Comparison of ENCODE assay signal across 11 mouse cellular contexts in genomic region chr11:4228463-4228862, GRCm38 (mm10). TPM values are rescaled to one million over a fixed set of nuclear protein-coding genes. Genes with fewer than 3 reads are reported as not detected.
A peak's percentile ranks its signal among the peaks of the same experiment; 100 is the strongest.
DNase-seq lines count a peak whose midpoint lies in the region; ATAC-seq lines count a peak whose summit lies in the region.
"Had no signal": no experiment of that assay in that cellular context is flagged by ENCODE, and none has a peak within 500 bp of the region (broad histone marks: within the 10 kb centered on the region; RNA-seq: fewer than 3 reads in every experiment).

No protein-coding gene starts in this region.

- H3K4me3 ChIP-seq in embryonic facial prominence, embryonic 14.5 days (ENCODE audit: low read depth, low read length) = no peak overlapping the region
- no peak overlapping the region for H3K4me3 ChIP-seq in embryonic facial prominence, embryonic 10.5 days
- no peak overlapping the region for H3K4me3 ChIP-seq in forebrain, embryonic 16.5 days (replicated peaks; ENCODE audit: low read length)

- no peak overlapping the region for H3K4me2 ChIP-seq in embryonic facial prominence, embryonic 14.5 days (ENCODE audit: low read depth, low read length)
- no peak overlapping the region for H3K4me2 ChIP-seq in forebrain, embryonic 16.5 days (ENCODE audit: low read length)

- DNase-seq in embryonic facial prominence, embryonic 14.5 days (ENCODE audit: low spot score) = peak; percentile 44
- no peak for DNase-seq in embryonic facial prominence, embryonic 10.5 days (ENCODE audit: low spot score)
- DNase-seq in left cerebral cortex, postnatal 4 days = peak; percentile 93
- no peak for DNase-seq in left cerebral cortex, adult 8-10 months (ENCODE audit: low spot score in 2 of 2)
- DNase-seq in cerebellum, adult 11 months = peak; percentile 82
- DNase-seq in gastrocnemius, adult 8-10 months (ENCODE audit: low spot score in 2 of 2) = peak; percentile 36 to 67
- DNase-seq in left cerebral cortex, adult 18-20 months (ENCODE audit: low spot score in 2 of 2) = no peak
- DNase-seq: lung, postnatal 10 days; right cerebral cortex, postnatal 25 days had no signal

- no peaks in the 10 kb centered on the region for H3K9me3 ChIP-seq in embryonic facial prominence, embryonic 14.5 days (ENCODE audit: control insufficient read depth, low read length)
- no peaks in the 10 kb centered on the region for H3K9me3 ChIP-seq in embryonic facial prominence, embryonic 10.5 days
- no peaks in the 10 kb centered on the region for H3K9me3 ChIP-seq in forebrain, embryonic 16.5 days (ENCODE audit: control insufficient read depth, low read length)

- no peak for ATAC-seq in embryonic facial prominence, embryonic 14.5 days (ENCODE audit: low read depth)
- ATAC-seq in forebrain, embryonic 16.5 days = no peak

- H3K4me1 ChIP-seq in embryonic facial prominence, embryonic 14.5 days (ENCODE audit: control insufficient read depth, insufficient read depth, low read length) = no peaks in the 10 kb centered on the region
- peaks cover 12% of the 10 kb centered on the region for H3K4me1 ChIP-seq in embryonic facial prominence, embryonic 10.5 days
- H3K4me1 ChIP-seq in forebrain, embryonic 16.5 days (replicated peaks; ENCODE audit: control insufficient read depth, insufficient read depth, low read length) = no peaks in the 10 kb centered on the region

- H3K27ac ChIP-seq in embryonic facial prominence, embryonic 14.5 days (replicated peaks; ENCODE audit: low read depth, low read length) = no peak overlapping the region
- no peak overlapping the region for H3K27ac ChIP-seq in embryonic facial prominence, embryonic 10.5 days (replicated peaks)
- no peak overlapping the region for H3K27ac ChIP-seq in forebrain, embryonic 16.5 days (ENCODE audit: low read length)

- no peaks in the 10 kb centered on the region for H3K27me3 ChIP-seq in embryonic facial prominence, embryonic 14.5 days (replicated peaks; ENCODE audit: control insufficient read depth, insufficient read depth, low read length)
- 0 out of 2 replicates have a peak, but pooled peaks cover 4% of the 10 kb centered on the region for H3K27me3 ChIP-seq in embryonic facial prominence, embryonic 10.5 days (replicated peaks; ENCODE audit: low read depth, poor library complexity, severe bottlenecking)
- no peaks in the 10 kb centered on the region for H3K27me3 ChIP-seq in forebrain, embryonic 16.5 days (replicated peaks; ENCODE audit: control insufficient read depth, insufficient read depth, low read length)

- WGBS in embryonic facial prominence, embryonic 14.5 days = 42% methylated on average over 8 of the region's 8 CpGs
- 55% methylated on average over 8 of the region's 8 CpGs for WGBS in embryonic facial prominence, embryonic 10.5 days
- 48% methylated on average over 8 of the region's 8 CpGs for WGBS in forebrain, embryonic 16.5 days

- H3K36me3 ChIP-seq in embryonic facial prominence, embryonic 14.5 days (ENCODE audit: control insufficient read depth, insufficient read depth, low read length) = no peaks in the 10 kb centered on the region
- H3K36me3 ChIP-seq in embryonic facial prominence, embryonic 10.5 days (replicated peaks) = no peaks in the 10 kb centered on the region
- no peaks in the 10 kb centered on the region for H3K36me3 ChIP-seq in forebrain, embryonic 16.5 days (ENCODE audit: control insufficient read depth, insufficient read depth)

- H3K9ac ChIP-seq in embryonic facial prominence, embryonic 14.5 days (ENCODE audit: low read depth, low read length) = no peak overlapping the region
- H3K9ac ChIP-seq in forebrain, embryonic 16.5 days (replicated peaks; ENCODE audit: low read depth, low read length) = no peak overlapping the region

- intact Hi-C loops in left cerebral cortex, postnatal 4 days (cut with DNase I) = no loop called here

RNA-seq across cellular contexts. Expression of gene Osm, which starts 7.8 kb away (rescaled TPM):
- polyA plus RNA-seq in embryonic facial prominence, embryonic 14.5 days (2014; fragmentation: Nextera tagmentation; extraction: Ambion mirVana) = 0.12 and 0.17 TPM in 2 replicates
- not detected in 2 replicates for polyA plus RNA-seq in embryonic facial prominence, embryonic 10.5 days (2016; fragmentation: Nextera tagmentation; extraction: Ambion mirVana)
- under 1 TPM in 1 of 2 experiments, not detected in 1; 0.30 TPM for total RNA-seq in left cerebral cortex, postnatal 4 days (2021)
- under 1 TPM in 2 of 4 experiments, not detected in 2; 0.53 to 0.55 TPM for total RNA-seq in left cerebral cortex, adult 8-10 months (2022)
- not detected for total RNA-seq in gastrocnemius, adult 8-10 months (2022)
- 0.10 TPM in 1 of 2 replicates, not detected in the other for polyA plus RNA-seq in forebrain, embryonic 16.5 days (2015; fragmentation: Nextera tagmentation; extraction: Ambion mirVana)
- under 1 TPM in 1 of 2 experiments, not detected in 1; 0.19 TPM for total RNA-seq in left cerebral cortex, adult 18-20 months (2021)
- polyA plus RNA-seq: limb, embryonic 11.5 days had no signal

RNA-seq across cellular contexts. Expression of gene Castor1, which starts 10.4 kb away (rescaled TPM):
- 11.5 and 12.7 TPM in 2 replicates for polyA plus RNA-seq in embryonic facial prominence, embryonic 14.5 days (2014; fragmentation: Nextera tagmentation; extraction: Ambion mirVana)
- polyA plus RNA-seq in embryonic facial prominence, embryonic 10.5 days (2016; fragmentation: Nextera tagmentation; extraction: Ambion mirVana) = 2.2 and 2.4 TPM in 2 replicates
- 1 to 10 TPM; 1.8 to 1.9 TPM for total RNA-seq in left cerebral cortex, postnatal 4 days (2021)
- 1 to 10 TPM; 3.1 to 5.9 (median 4.4) TPM for total RNA-seq in left cerebral cortex, adult 8-10 months (2022)
- total RNA-seq in gastrocnemius, adult 8-10 months (2022) = 1 to 10 TPM in 3 of 4 experiments, under 1 TPM in 1; 0.56 to 2.9 (median 1.8) TPM
- polyA plus RNA-seq in forebrain, embryonic 16.5 days (2015; fragmentation: Nextera tagmentation; extraction: Ambion mirVana) = 2.3 TPM in 2 replicates
- 1 to 10 TPM; 3.1 to 3.2 TPM for total RNA-seq in left cerebral cortex, adult 18-20 months (2021)

RNA-seq across cellular contexts. Expression of gene Lif, which starts 28.9 kb away (rescaled TPM):
- polyA plus RNA-seq in embryonic facial prominence, embryonic 14.5 days (2014; fragmentation: Nextera tagmentation; extraction: Ambion mirVana) = 0.57 and 0.67 TPM in 2 replicates
- polyA plus RNA-seq in embryonic facial prominence, embryonic 10.5 days (2016; fragmentation: Nextera tagmentation; extraction: Ambion mirVana) = 0.09 and 0.36 TPM in 2 replicates
- under 1 TPM; 0.08 TPM for total RNA-seq in left cerebral cortex, postnatal 4 days (2021)
- total RNA-seq in left cerebral cortex, adult 8-10 months (2022) = 1 to 10 TPM in 1 of 4 experiments, under 1 TPM in 3; 0.66 to 1.3 (median 0.94) TPM
- total RNA-seq in gastrocnemius, adult 8-10 months (2022) = under 1 TPM in 2 of 4 experiments, not detected in 2; 0.19 to 0.22 TPM
- 0.05 TPM in 1 of 2 replicates, not detected in the other for polyA plus RNA-seq in forebrain, embryonic 16.5 days (2015; fragmentation: Nextera tagmentation; extraction: Ambion mirVana)
- 1 to 10 TPM; 1.3 to 1.6 TPM for total RNA-seq in left cerebral cortex, adult 18-20 months (2021)

RNA-seq across cellular contexts. Expression of gene Tbc1d10a, which starts 41.9 kb away (rescaled TPM):
- 30.6 and 31.0 TPM in 2 replicates for polyA plus RNA-seq in embryonic facial prominence, embryonic 14.5 days (2014; fragmentation: Nextera tagmentation; extraction: Ambion mirVana)
- 27.4 and 31.0 TPM in 2 replicates for polyA plus RNA-seq in embryonic facial prominence, embryonic 10.5 days (2016; fragmentation: Nextera tagmentation; extraction: Ambion mirVana)
- 10 to 100 TPM; 25.7 to 26.8 TPM for total RNA-seq in left cerebral cortex, postnatal 4 days (2021)
- 10 to 100 TPM; 24.1 to 33.2 (median 28.3) TPM for total RNA-seq in left cerebral cortex, adult 8-10 months (2022)
- 1 to 10 TPM; 2.7 to 4.5 (median 3.7) TPM for total RNA-seq in gastrocnemius, adult 8-10 months (2022)
- 29.1 and 33.4 TPM in 2 replicates for polyA plus RNA-seq in forebrain, embryonic 16.5 days (2015; fragmentation: Nextera tagmentation; extraction: Ambion mirVana)
- 10 to 100 TPM; 30.5 to 30.7 TPM for total RNA-seq in left cerebral cortex, adult 18-20 months (2021)

Comparison
In these comparisons a context has a peak if more than half of its experiments do, and no peak if none do; other contexts are left out.
1. DNase-seq: peak in embryonic facial prominence, embryonic 14.5 days (single experiment), left cerebral cortex, postnatal 4 days (single experiment), cerebellum, adult 11 months (single experiment) and gastrocnemius, adult 8-10 months (2 of 2); none in embryonic facial prominence, embryonic 10.5 days (single experiment), left cerebral cortex, adult 8-10 months (0 of 2) and left cerebral cortex, adult 18-20 months (0 of 2).